Mouse (Mus musculus) neural tube, embryonic 12.5 days (tissue): ENCODE results near the gene Mamdc2. TPM values are rescaled to one million over a fixed set of nuclear protein-coding genes. Genes with fewer than 3 reads are reported as not detected.

Source experiments
- ATAC-seq: fragments of 200-750 bp; cut with Nextera tagmentation; 2 replicates; pipeline ENCODE4 v1.8.0; 2017; ENCODE audit warnings: low read depth, mild to moderate bottlenecking, moderate TSS enrichment, moderate library complexity; ENCODE audit not compliant: low FRiP score
- H3K27ac ChIP-seq: fragments of 300-500 bp; sonication (generic); 2 replicates; pipeline ENCODE4 v1.5.1; 2016
- H3K27me3 ChIP-seq: fragments of 300-500 bp; sonication (generic); replicated peaks from 2 replicates; pipeline ENCODE4 v1.6.1; 2016; ENCODE audit warnings: mild to moderate bottlenecking
- H3K36me3 ChIP-seq: fragments of 300-500 bp; sonication (generic); 2 replicates; pipeline ENCODE4 v1.6.1; 2016; ENCODE audit warnings: mild to moderate bottlenecking
- H3K4me1 ChIP-seq: fragments of 300-500 bp; sonication (generic); 2 replicates; pipeline ENCODE4 v1.6.1; 2016
- H3K4me2 ChIP-seq: fragments of 300-500 bp; sonication (generic); replicated peaks from 2 replicates; pipeline ENCODE4 v1.6.1; 2016; ENCODE audit warnings: mild to moderate bottlenecking
- H3K4me3 ChIP-seq: fragments of 300-500 bp; sonication (generic); 2 replicates; pipeline ENCODE4 v1.5.1; 2016
- H3K9ac ChIP-seq: fragments of 300-500 bp; sonication (generic); 2 replicates; pipeline ENCODE4 v1.6.1; 2016; ENCODE audit warnings: mild to moderate bottlenecking
- H3K9me3 ChIP-seq: fragments of 300-500 bp; sonication (generic); 2 replicates; pipeline ENCODE4 v1.6.1; 2016; ENCODE audit warnings: mild to moderate bottlenecking
- WGBS: fragments of 180-500 bp; shearing (Covaris S2); methylation state at CpG from one replicate; pipeline ENCODE4 v1.1.7; 2016; 5-methylcytosine and 5-hydroxymethylcytosine counted together
- polyA plus RNA-seq: library from polyadenylated mRNA; unstranded; fragments of >200 nt; fragmentation: Nextera tagmentation; extraction: Ambion mirVana; gene quantifications from 2 replicates; pipeline ENCODE4 v1.2.1, GENCODE M21; 2016

Mamdc2 gene
- polyA plus RNA-seq, 1 experiment from 2014 or later, result 2.4 TPM

GRCm38 (mm10) chr19:23410328-23410727, 37.9 kb downstream of the Mamdc2 start:
- Histone ChIP-seq H3K9me3 (no peaks in the 10 kb centered on the region), H3K4me3 (no peak overlapping the region), H3K9ac (no peak overlapping the region), H3K27me3 (no peaks in the 10 kb centered on the region), H3K36me3 (no peaks in the 10 kb centered on the region), H3K27ac (no peak overlapping the region), H3K4me2 (no peak overlapping the region), H3K4me1 (no peaks in the 10 kb centered on the region)
- ATAC-seq, result no peak
- WGBS, result 70% methylated on average over 4 of the region's 4 CpGs

- Histone ChIP-seq H3K27me3 (no peaks in the 10 kb centered on the region), H3K9ac (no peak overlapping the region), H3K27ac (no peak overlapping the region), H3K4me2 (no peak overlapping the region), H3K36me3 (no peaks in the 10 kb centered on the region), H3K9me3 (no peaks in the 10 kb centered on the region), H3K4me1 (no peaks in the 10 kb centered on the region; the same call in 1 of the 2 replicates), H3K4me3 (no peak overlapping the region)
- 19% methylated on average over 12 of the region's 12 CpGs for WGBS
- ATAC-seq, result peak; percentile 65; the same call in 1 of the 2 replicates
Observed at GRCm38 (mm10) chr19:23401469-23402135, 46.6 kb downstream of the Mamdc2 start.

- H3K9ac ChIP-seq, result no peak overlapping the region
- H3K27ac ChIP-seq, result no peak overlapping the region
- H3K4me3 ChIP-seq, result no peak overlapping the region
- ATAC-seq, result no peak
- no peaks in the 10 kb centered on the region for H3K27me3 ChIP-seq
- 73% methylated on average over 5 of the region's 5 CpGs for WGBS
- H3K4me2 ChIP-seq, result no peak overlapping the region
- H3K4me1 ChIP-seq, result no peaks in the 10 kb centered on the region; the same call in 1 of the 2 replicates
- H3K9me3 ChIP-seq, result no peaks in the 10 kb centered on the region
- H3K36me3 ChIP-seq, result no peaks in the 10 kb centered on the region
Observed at GRCm38 (mm10) chr19:23400485-23400884, 47.8 kb downstream of the Mamdc2 start.

- no peak overlapping the region for H3K4me2 ChIP-seq
- H3K27me3 ChIP-seq, result no peaks in the 10 kb centered on the region
- no peaks in the 10 kb centered on the region for H3K9me3 ChIP-seq
- no peak overlapping the region for H3K9ac ChIP-seq
- no peak for ATAC-seq
- 73% methylated on average over 2 of the region's 2 CpGs for WGBS
- no peak overlapping the region for H3K4me3 ChIP-seq
- H3K4me1 ChIP-seq, result no peaks in the 10 kb centered on the region
- no peaks in the 10 kb centered on the region for H3K36me3 ChIP-seq
- H3K27ac ChIP-seq, result no peak overlapping the region
Observed at GRCm38 (mm10) chr19:23395956-23396355, 52.3 kb downstream of the Mamdc2 start.

- no peak for ATAC-seq
- Histone ChIP-seq H3K36me3 (no peaks in the 10 kb centered on the region), H3K27ac (no peak overlapping the region), H3K9ac (no peak overlapping the region), H3K4me1 (no peaks in the 10 kb centered on the region), H3K9me3 (no peaks in the 10 kb centered on the region), H3K27me3 (no peaks in the 10 kb centered on the region), H3K4me3 (no peak overlapping the region), H3K4me2 (no peak overlapping the region)
- 70% methylated on average over 1 of the region's 1 CpGs for WGBS
Observed at GRCm38 (mm10) chr19:23394597-23394996, 53.6 kb downstream of the Mamdc2 start.

GRCm38 (mm10) chr19:23388862-23389272, 59.4 kb downstream of the Mamdc2 start:
- Histone ChIP-seq H3K4me3 (no peak overlapping the region), H3K9me3 (no peaks in the 10 kb centered on the region), H3K4me2 (no peak overlapping the region), H3K27me3 (no peaks in the 10 kb centered on the region), H3K9ac (no peak overlapping the region), H3K27ac (no peak overlapping the region), H3K36me3 (no peaks in the 10 kb centered on the region), H3K4me1 (no peaks in the 10 kb centered on the region)
- ATAC-seq, result peak; percentile 80; the same call in 1 of the 2 replicates
- 32% methylated on average over 4 of the region's 4 CpGs for WGBS

- H3K4me2 ChIP-seq, result no peak overlapping the region
- H3K4me3 ChIP-seq, result no peak overlapping the region
- WGBS, result 41% methylated on average over 7 of the region's 7 CpGs
- ATAC-seq, result 0 out of 2 replicates have a peak, but pooled peaks have one; percentile 21
- no peak overlapping the region for H3K9ac ChIP-seq
- H3K4me1 ChIP-seq, result no peaks in the 10 kb centered on the region
- H3K9me3 ChIP-seq, result no peaks in the 10 kb centered on the region
- H3K27me3 ChIP-seq, result no peaks in the 10 kb centered on the region
- no peaks in the 10 kb centered on the region for H3K36me3 ChIP-seq
- H3K27ac ChIP-seq, result no peak overlapping the region
Observed at GRCm38 (mm10) chr19:23388083-23388861, 60.0 kb downstream of the Mamdc2 start.

GRCm38 (mm10) chr19:23382396-23382795, 65.8 kb downstream of the Mamdc2 start:
- WGBS, result 84% methylated on average over 2 of the region's 2 CpGs
- Histone ChIP-seq H3K9me3 (no peaks in the 10 kb centered on the region), H3K4me3 (no peak overlapping the region), H3K4me1 (no peaks in the 10 kb centered on the region), H3K4me2 (no peak overlapping the region), H3K36me3 (no peaks in the 10 kb centered on the region), H3K27ac (no peak overlapping the region), H3K27me3 (no peaks in the 10 kb centered on the region), H3K9ac (no peak overlapping the region)
- no peak for ATAC-seq

GRCm38 (mm10) chr19:23380968-23381367, 67.3 kb downstream of the Mamdc2 start:
- ATAC-seq, result no peak
- WGBS, result 91% methylated on average over 4 of the region's 4 CpGs
- H3K4me1 ChIP-seq, result peaks cover 6% of the 10 kb centered on the region; the same call in 1 of the 2 replicates

GRCm38 (mm10) chr19:23379752-23380504, 68.3 kb downstream of the Mamdc2 start:
- 87% methylated on average over 8 of the region's 8 CpGs for WGBS

More at GRCm38 (mm10) chr19:23380968-23381367, 67.3 kb downstream of the Mamdc2 start:
- H3K27me3 ChIP-seq, result no peaks in the 10 kb centered on the region
- no peak overlapping the region for H3K4me2 ChIP-seq
- no peaks in the 10 kb centered on the region for H3K36me3 ChIP-seq
- H3K4me3 ChIP-seq, result no peak overlapping the region
- H3K9ac ChIP-seq, result no peak overlapping the region
- no peak overlapping the region for H3K27ac ChIP-seq
- H3K9me3 ChIP-seq, result no peaks in the 10 kb centered on the region

GRCm38 (mm10) chr19:23376536-23377201, 71.6 kb downstream of the Mamdc2 start:
- Histone ChIP-seq H3K9me3 (no peaks in the 10 kb centered on the region), H3K27me3 (no peaks in the 10 kb centered on the region), H3K4me2 (no peak overlapping the region), H3K36me3 (no peaks in the 10 kb centered on the region), H3K4me3 (no peak overlapping the region), H3K4me1 (peaks cover 6% of the 10 kb centered on the region; the same call in 1 of the 2 replicates), H3K9ac (no peak overlapping the region), H3K27ac (no peak overlapping the region)
- no peak for ATAC-seq
- 55% methylated on average over 11 of the region's 11 CpGs for WGBS

More at GRCm38 (mm10) chr19:23379752-23380504, 68.3 kb downstream of the Mamdc2 start:
- Histone ChIP-seq H3K4me1 (peaks cover 6% of the 10 kb centered on the region; the same call in 1 of the 2 replicates), H3K9ac (no peak overlapping the region), H3K36me3 (no peaks in the 10 kb centered on the region), H3K4me3 (no peak overlapping the region), H3K27me3 (no peaks in the 10 kb centered on the region), H3K9me3 (no peaks in the 10 kb centered on the region), H3K27ac (no peak overlapping the region), H3K4me2 (no peak overlapping the region)
- ATAC-seq, result no peak
